Mouse (Mus musculus): ENCODE measurements around the gene 4930572O03Rik.
"Not testable (repeated sequence)": the region's sequence is repeated elsewhere in the genome, so short reads cannot be mapped to it uniquely, and the experiment has no call there.

- not testable (repeated sequence) for TF ChIP-seq EP300, CTCF (IDR thresholded peaks at IDR 0.05)
Measured at GRCm38 (mm10) chr5:15691849-15692248, 35.0 kb upstream of the 4930572O03Rik start.
